Mouse (Mus musculus) embryo, embryonic 11 days (tissue): ENCODE measurements around the gene Galnt12.

Source experiments
- DNase-seq: peaks from one replicate; pipeline ENCODE4 v3.0.0-alpha.2; 2015

Galnt12 gene

GRCm38 (mm10) chr4:47103561-47103960 is 11.9 kb downstream of the Galnt12 start:
- no peak for DNase-seq

DNA sequence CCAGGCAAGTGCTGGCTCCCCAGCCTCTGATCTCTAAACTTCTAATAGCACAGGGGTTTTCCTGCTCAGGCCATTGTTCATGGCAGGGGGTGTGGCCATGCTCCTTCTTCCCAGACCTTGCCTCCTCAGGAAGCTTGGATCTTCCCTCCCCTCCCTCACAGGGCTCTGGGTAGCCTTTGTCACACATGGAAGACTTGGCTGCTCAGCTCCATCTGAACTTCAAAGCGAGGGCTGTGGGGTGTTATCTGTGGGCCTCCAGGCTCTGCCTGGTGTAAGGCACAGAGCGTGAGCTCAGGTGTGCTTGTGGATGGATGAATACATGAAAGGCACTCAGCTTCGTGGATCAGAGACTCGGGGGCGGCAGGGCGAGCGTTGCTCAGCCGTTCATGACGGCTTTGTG is 20.2 kb downstream of the Galnt12 start:
- DNase-seq, result no peak

DNA sequence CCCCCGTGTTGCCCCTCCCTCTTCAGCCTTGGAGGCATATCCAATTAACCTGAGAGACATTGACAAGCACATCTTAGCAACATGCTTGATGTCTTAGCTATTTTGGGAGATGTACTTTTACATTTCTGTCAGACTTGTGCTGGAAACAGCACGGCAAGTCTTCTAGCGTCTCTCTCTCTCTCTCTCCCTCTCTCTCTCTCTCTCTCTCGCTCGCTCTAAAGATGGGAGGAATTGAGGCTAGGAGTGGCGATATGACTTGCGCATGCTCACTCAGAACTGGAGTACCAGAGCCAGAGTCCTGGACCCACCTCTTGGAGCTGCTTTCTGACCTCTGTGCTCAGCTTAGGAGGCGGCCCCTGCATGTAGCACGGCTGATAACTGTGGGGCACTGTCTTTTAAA is 20.9 kb downstream of the Galnt12 start:
- DNase-seq, result no peak

GRCm38 (mm10) chr4:47122051-47122706 is 30.5 kb downstream of the Galnt12 start:
- DNase-seq, result peak; percentile 83

GRCm38 (mm10) chr4:47124140-47124711 is 32.5 kb downstream of the Galnt12 start:
- no peak for DNase-seq

GRCm38 (mm10) chr4:47128515-47128914 is 36.8 kb downstream of the Galnt12 start:
- no peak for DNase-seq

GRCm38 (mm10) chr4:47129572-47129971 is 37.9 kb downstream of the Galnt12 start:
- no peak for DNase-seq

DNA sequence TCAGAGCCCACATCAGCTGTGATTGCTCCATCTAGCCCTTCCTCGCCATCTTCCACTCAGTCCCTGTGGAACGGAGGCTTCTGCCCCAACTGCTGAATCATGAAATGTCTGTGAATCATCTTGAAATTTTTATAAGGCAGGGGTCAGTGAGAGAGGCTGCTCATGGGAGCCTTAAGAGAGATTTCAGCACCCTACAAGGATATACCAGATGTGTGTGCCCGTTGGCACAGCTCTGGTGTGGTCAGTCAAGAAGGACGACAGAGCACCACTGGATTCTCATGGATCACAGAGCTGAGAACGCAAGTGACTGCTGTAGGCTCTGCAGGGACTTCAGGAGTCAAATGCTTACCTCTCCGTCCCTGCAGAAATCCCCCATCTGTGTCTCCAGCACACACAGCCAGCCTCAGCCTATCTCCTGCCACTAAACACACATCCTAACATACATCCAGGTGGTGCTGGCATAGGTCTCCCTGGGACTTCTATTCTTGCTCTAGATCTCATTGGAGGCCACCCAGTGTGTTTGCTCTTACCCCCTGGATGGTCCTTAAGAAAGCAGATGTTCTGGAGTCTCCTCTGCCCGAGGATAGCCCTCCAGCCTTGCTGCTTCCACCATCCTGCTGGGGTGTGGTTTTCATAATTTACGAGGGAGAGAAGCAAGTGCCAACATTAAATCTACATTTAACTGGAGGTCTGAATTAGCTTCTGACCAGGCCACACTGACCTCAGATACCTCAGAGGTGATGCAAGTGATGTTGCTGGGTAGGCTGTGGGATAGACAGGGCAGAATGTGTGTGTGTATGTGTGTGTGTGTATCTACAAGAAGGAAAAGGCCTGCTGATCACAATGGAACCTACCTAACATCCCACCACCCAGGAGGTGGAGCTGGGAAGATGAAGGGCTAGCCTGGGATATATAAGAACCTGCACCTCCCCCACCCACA is 38.7 kb downstream of the Galnt12 start:
- DNase-seq, result no peak

DNA sequence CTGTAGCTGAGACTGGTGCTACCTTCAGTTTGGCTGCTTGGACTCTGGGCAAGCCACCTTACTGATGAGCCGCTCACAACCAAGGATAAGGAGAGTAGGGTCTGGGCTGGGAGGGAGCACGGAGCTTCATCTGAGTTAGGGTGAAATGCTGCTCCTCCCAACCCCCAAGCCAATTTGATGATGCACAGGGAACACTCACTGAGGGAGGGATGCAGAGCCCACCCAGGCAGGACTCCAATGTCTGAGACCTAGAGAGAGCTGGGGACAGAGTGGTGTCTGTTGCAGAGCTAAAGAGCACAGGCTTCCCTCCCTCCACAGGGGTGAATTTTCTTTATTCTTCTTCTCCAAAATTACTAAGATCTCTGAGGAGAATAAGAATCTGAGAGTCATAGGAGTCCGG is 40.2 kb downstream of the Galnt12 start:
- DNase-seq, result no peak

DNA sequence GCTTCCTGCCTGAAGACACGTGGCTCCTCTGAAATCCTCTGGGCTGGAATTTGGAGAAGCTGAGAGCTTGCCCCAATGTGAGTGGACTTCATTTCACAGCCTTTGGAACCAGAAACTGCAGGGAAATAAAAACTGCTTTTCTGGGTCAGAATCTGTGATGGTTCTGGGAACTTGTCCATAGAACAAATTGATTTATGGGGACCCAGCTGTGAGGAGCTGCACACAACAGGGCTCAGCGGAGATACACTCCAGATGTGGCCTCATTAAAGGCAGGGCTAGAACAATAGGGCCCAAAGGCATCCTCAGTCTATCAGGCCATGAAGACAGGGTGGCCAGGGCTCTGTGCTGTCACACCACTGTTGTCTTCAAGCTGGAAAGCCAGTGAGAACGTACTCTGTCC is 40.7 kb downstream of the Galnt12 start:
- DNase-seq, result no peak

DNA sequence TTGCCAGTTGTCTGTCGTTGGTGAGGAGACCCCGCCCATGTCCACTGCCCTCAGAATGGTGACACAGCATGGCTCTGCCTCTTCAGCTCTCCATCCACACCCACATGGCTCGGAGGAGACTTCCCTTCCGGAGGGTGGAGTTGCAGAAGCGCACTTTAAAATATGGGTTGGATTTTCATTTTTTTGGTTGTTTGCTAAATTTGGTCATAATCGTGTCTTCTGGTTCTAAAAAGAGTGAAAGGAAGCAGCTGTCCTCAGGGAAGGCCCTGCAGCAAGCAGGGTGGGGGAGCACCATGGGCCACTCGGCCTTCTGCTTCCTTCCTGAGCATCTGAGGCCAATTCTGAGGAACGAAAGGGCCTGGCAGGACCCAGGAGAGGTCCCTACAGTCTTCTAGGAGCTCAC is 45.0 kb downstream of the Galnt12 start:
- no peak for DNase-seq

DNA sequence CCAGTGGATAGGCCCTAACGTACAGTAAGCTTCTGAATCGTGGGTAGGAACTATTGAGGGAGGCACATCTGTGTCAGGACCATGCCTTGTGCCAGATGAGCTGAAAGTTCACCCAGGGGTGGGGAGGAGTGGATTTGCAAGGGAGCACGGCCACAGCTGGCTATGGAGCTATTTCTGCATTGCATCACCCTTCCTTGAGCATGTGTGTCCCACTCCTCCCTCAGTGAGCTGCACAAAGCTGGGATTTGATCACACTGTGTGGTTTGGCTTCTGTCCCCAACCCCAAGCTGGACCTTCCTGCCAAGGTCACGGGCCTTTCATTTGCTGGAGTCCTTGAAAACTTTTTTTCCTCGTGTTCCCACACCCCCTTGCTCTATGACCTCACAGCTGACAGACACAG is 45.8 kb downstream of the Galnt12 start:
- no peak for DNase-seq

GRCm38 (mm10) chr4:47138411-47138810 is 46.7 kb downstream of the Galnt12 start:
- no peak for DNase-seq

DNA sequence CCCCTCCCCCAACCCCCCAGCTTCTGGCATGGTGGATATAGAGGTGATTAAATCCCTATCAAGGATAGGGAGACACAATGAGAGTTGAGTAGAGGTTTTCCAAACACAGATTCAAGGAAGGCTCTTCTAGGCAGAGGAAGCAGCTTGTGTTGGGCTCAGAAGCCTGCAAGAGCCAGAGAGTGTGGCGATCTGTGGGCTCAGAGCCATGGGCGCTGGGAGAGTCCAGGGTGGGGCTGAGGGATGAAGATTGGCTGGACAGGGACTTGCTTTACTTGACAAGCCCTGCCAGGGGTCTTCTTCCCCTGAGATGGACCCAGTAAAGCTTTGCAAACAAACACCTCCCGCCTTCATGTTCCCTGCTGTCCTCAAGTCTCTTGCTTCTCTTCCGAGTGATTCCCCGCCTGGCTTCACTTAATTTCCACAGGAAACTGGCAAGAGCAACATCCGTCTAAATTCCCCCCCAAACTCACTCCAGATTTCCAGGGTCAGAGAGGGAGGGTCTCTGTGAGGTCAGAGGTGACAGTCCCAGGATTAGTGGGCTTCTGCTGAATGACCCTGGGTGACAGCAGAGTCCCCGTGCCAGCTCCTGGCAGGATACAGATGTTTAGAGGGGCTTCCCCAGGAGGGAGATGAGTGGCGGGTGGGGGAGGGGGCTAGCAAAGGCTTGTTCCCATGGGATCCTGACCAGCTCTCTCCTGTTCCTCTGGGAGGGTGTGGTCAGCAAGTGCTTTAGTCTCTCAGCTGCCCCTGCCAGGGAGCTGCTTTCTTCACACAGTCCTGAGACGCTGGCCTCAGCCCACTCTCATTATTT is 47.5 kb downstream of the Galnt12 start:
- DNase-seq, result peak; percentile 77

GRCm38 (mm10) chr4:47140301-47140700 is 48.6 kb downstream of the Galnt12 start:
- no peak for DNase-seq

GRCm38 (mm10) chr4:47141444-47142154 is 49.9 kb downstream of the Galnt12 start:
- no peak for DNase-seq

- no peak for DNase-seq
Measured at GRCm38 (mm10) chr4:47143849-47144248, 52.1 kb downstream of the Galnt12 start.

DNA sequence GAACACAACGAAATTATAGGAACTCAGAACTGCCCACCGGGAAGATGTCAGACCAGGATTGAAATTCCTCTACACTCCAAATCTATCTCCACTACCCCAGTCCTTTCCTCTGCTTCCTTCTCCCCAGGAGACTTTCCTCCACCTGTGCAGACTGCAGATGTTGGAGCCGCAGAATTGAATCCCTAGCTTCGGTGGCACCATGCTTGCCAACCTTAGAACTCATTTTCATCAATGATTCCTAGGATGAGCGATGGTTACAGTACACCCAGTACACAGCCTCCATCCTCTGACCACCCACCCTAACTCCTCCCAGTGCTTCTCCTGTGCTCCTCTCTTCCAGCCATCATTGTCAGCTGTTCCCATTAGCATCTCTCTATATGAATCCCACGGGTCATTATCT is 53.6 kb downstream of the Galnt12 start:
- no peak for DNase-seq

GRCm38 (mm10) chr4:47146561-47146960 is 54.9 kb downstream of the Galnt12 start:
- no peak for DNase-seq

DNA sequence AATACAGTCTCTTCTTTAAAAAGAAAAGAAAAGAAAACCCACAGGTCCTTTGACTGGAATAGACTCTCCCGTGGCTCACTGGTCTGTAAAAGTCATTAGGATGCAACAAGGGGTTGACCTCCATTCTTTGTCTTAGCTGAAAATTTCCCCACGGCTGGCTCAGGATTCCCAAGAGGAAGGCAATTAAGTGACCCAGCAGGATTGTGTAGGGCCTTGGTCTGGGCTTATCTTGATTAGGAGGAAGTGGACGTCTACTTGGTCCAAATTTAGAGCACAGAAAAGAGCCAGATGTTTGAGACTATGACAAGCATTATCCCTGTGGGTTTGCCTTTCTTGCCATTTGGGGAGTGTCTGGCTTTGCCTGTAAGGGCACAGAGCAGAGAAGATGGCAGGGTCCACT is 58.3 kb downstream of the Galnt12 start:
- DNase-seq, result no peak

DNA sequence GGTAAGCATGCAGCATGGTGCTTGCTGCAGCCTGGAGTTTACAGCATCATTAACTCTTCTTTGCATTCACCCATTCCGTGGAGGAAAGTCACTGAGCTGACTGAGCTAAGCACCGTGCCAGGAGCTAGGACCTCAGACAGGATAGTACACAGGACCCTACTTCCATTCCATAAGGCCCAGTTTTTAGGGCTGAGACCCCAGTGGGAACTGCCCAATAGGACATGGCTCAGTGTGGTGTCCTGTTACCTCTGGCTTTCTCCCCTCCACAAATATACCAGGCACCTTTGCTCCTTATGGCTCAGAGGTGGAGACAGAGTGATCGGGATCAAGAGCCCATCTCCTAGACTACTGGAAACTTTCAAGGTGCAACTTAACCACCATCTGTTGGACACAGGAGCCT is 59.1 kb downstream of the Galnt12 start:
- no peak for DNase-seq

GRCm38 (mm10) chr4:47151553-47152183 is 60.0 kb downstream of the Galnt12 start:
- no peak for DNase-seq
